20 mouse cellular contexts compared by ENCODE assay signal in genomic region chr6:89628045-89628785, GRCm38 (mm10).
"Had no signal": no experiment of that assay in that cellular context is flagged by ENCODE, and none has a peak within 500 bp of the region (broad histone marks: within the 10 kb centered on the region; RNA-seq: fewer than 3 reads in every experiment).

No protein-coding gene starts in this region.

- H3K27ac ChIP-seq: layer of hippocampus, adult 2 months; limb, embryonic 10.5 days; limb, embryonic 13.5 days; liver, embryonic 12.5 days; liver, embryonic 15.5 days; midbrain, embryonic 10.5 days; midbrain, embryonic 15.5 days; neural tube, embryonic 13.5 days had no signal

- DNase-seq: kidney, adult 18-20 months; kidney, adult 9 months; kidney, postnatal 14 days; kidney, postnatal 4 days; layer of hippocampus, postnatal 36 days; liver; lung, adult 2 months; lung, postnatal 14 days; lung, postnatal 4 days; thymus, adult 18-20 months; thymus, postnatal 36 days had no signal

- H3K9me3 ChIP-seq: limb, embryonic 10.5 days; limb, embryonic 13.5 days; liver, embryonic 12.5 days; liver, embryonic 15.5 days; midbrain, embryonic 10.5 days; midbrain, embryonic 15.5 days; neural tube, embryonic 13.5 days had no signal

- ATAC-seq: liver, embryonic 12.5 days; midbrain, embryonic 15.5 days had no signal

- H3K4me2 ChIP-seq: limb, embryonic 13.5 days; liver, embryonic 12.5 days; liver, embryonic 15.5 days; midbrain, embryonic 15.5 days; neural tube, embryonic 13.5 days had no signal

- H3K4me1 ChIP-seq: liver, embryonic 12.5 days; liver, embryonic 15.5 days had no signal

- H3K36me3 ChIP-seq: limb, embryonic 10.5 days; limb, embryonic 13.5 days; liver, embryonic 12.5 days; liver, embryonic 15.5 days; midbrain, embryonic 10.5 days; midbrain, embryonic 15.5 days; neural tube, embryonic 13.5 days had no signal

- H3K27me3 ChIP-seq: limb, embryonic 13.5 days; midbrain, embryonic 15.5 days had no signal

- H3K4me3 ChIP-seq: layer of hippocampus, adult 2 months; limb, embryonic 10.5 days; limb, embryonic 13.5 days; liver, embryonic 12.5 days; liver, embryonic 15.5 days; megakaryocyte, embryonic 14.5 days; midbrain, embryonic 10.5 days; midbrain, embryonic 15.5 days; neural tube, embryonic 13.5 days had no signal

- H3K9ac ChIP-seq: limb, embryonic 13.5 days; liver, embryonic 12.5 days; liver, embryonic 15.5 days; midbrain, embryonic 15.5 days; neural tube, embryonic 13.5 days had no signal
